ENCODE assay signal across 12 mouse cellular contexts in the genomic region with DNA sequence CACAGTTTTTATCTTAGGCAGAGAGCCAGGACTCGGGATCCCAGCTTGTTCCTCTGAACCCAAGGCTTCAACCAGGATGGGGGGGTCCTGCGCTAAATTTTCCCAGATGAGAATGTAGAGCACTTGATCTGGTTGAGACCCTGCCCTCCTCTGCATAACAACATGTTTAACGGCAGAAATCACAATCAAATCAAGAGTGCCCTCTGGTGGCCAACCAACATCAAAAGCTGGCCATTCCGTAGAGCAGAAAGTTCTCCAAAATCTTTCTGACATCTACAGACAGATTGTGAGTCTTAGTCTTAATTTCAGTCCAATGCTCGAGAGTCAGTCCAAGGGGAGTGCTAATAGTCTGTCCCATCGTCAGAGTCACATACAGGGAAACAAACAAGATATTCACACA. TPM values are rescaled to one million over a fixed set of nuclear protein-coding genes. Genes with fewer than 3 reads are reported as not detected.
DNase-seq lines count a peak whose midpoint lies in the region; ATAC-seq and TF ChIP-seq lines count a peak whose summit lies in the region.
"Not testable (repeated sequence)": the region's sequence is repeated elsewhere in the genome, so short reads cannot be mapped to it uniquely, and the experiment has no call there.
"Had no signal": no experiment of that assay in that cellular context is flagged by ENCODE, and none has a peak within 500 bp of the region (broad histone marks: within the 10 kb centered on the region; RNA-seq: fewer than 3 reads in every experiment).

No protein-coding gene starts in this region.

- H3K4me2 ChIP-seq in forebrain, postnatal 0 days (ENCODE audit: low read depth); hindbrain, postnatal 0 days (ENCODE audit: low read depth, low read length); midbrain, postnatal 0 days (ENCODE audit: low read depth, low read length, poor library complexity, severe bottlenecking); stomach, postnatal 0 days (replicated peaks; ENCODE audit: low read depth): not testable (repeated sequence)

- WGBS in forebrain, postnatal 0 days, result 20% methylated on average over 6 of the region's 6 CpGs
- 25% methylated on average over 6 of the region's 6 CpGs for WGBS in hindbrain, postnatal 0 days
- 25% methylated on average over 6 of the region's 6 CpGs for WGBS in lung, adult 2 months
- WGBS in midbrain, postnatal 0 days, result 18% methylated on average over 6 of the region's 6 CpGs
- WGBS in stomach, postnatal 0 days, result 23% methylated on average over 6 of the region's 6 CpGs

- TF ChIP-seq CTCF in Patski (IDR thresholded peaks at IDR 0.05), result peak; percentile 51
- TF ChIP-seq CTCF in forebrain, postnatal 0 days (IDR thresholded peaks at IDR 0.05; ENCODE audit: low read depth), result peak; percentile 49
- TF ChIP-seq CTCF in hindbrain, postnatal 0 days (IDR thresholded peaks at IDR 0.05; ENCODE audit: low read depth), result peak; percentile 48
- peak; percentile 65 for TF ChIP-seq CTCF in layer of hippocampus, adult 2 months (conservative IDR thresholded peaks at IDR 0.05)
- not testable (repeated sequence) for TF ChIP-seq CTCF in lung, adult 2 months (IDR thresholded peaks at IDR 0.05; ENCODE audit: insufficient read depth, low read length)
- peak; percentile 48 for TF ChIP-seq CTCF in midbrain, postnatal 0 days (IDR thresholded peaks at IDR 0.05)
- TF ChIP-seq CTCF in stomach, postnatal 0 days (IDR thresholded peaks at IDR 0.05; ENCODE audit: low read depth), result peak; percentile 59

- not testable (repeated sequence) for ATAC-seq in Patski; forebrain, postnatal 0 days; hindbrain, postnatal 0 days; midbrain, postnatal 0 days (ENCODE audit: low FRiP score); stomach, postnatal 0 days (ENCODE audit: low FRiP score, low TSS enrichment)

- not testable (repeated sequence) for H3K4me3 ChIP-seq in forebrain, postnatal 0 days (ENCODE audit: low read depth, low read length); hindbrain, postnatal 0 days (ENCODE audit: low read length); layer of hippocampus, adult 2 months; lung, adult 2 months (replicated peaks; ENCODE audit: extremely low read depth, low read depth, low read length); midbrain, postnatal 0 days (ENCODE audit: low read depth, low read length); stomach, postnatal 0 days (ENCODE audit: low read depth, low read length)

- TF ChIP-seq POLR2A in lung, adult 2 months (IDR thresholded peaks at IDR 0.05; ENCODE audit: borderline replicate concordance, extremely low read depth, low read depth, low read length), result not testable (repeated sequence)

- DNase-seq in B cell, adult 2 months, result peak; percentile 33 to 38
- DNase-seq in Patski (ENCODE audit: low read depth, low spot score); forebrain, postnatal 0 days; hindbrain, postnatal 0 days (ENCODE audit: low spot score); layer of hippocampus, adult 2 months (ENCODE audit: low spot score in 2 of 2); midbrain, postnatal 0 days (ENCODE audit: low spot score); stomach, postnatal 0 days (ENCODE audit: low spot score): not testable (repeated sequence)
- peak; percentile 6 for DNase-seq in lung, adult 2 months

- not testable (repeated sequence) for H3K9me3 ChIP-seq in forebrain, postnatal 0 days (ENCODE audit: low read length); hindbrain, postnatal 0 days (ENCODE audit: low read length); midbrain, postnatal 0 days (ENCODE audit: low read length); stomach, postnatal 0 days (ENCODE audit: control insufficient read depth, low read length)

- not testable (repeated sequence) for H3K36me3 ChIP-seq in forebrain, postnatal 0 days (ENCODE audit: insufficient read depth); hindbrain, postnatal 0 days (ENCODE audit: insufficient read depth, low read length); midbrain, postnatal 0 days (ENCODE audit: insufficient read depth, low read length); stomach, postnatal 0 days (ENCODE audit: control insufficient read depth, insufficient read depth, low read length)

- H3K27me3 ChIP-seq in Patski, result peaks cover 15% of the 10 kb centered on the region
- H3K27me3 ChIP-seq in forebrain, postnatal 0 days (ENCODE audit: insufficient read depth, low read length); hindbrain, postnatal 0 days (ENCODE audit: insufficient read depth, low read length); midbrain, postnatal 0 days (ENCODE audit: insufficient read depth, low read length); stomach, postnatal 0 days (ENCODE audit: control insufficient read depth, insufficient read depth, low read length): not testable (repeated sequence)

- H3K9ac ChIP-seq in forebrain, postnatal 0 days; hindbrain, postnatal 0 days (replicated peaks; ENCODE audit: low read length); midbrain, postnatal 0 days (replicated peaks; ENCODE audit: low read length, poor library complexity, severe bottlenecking); stomach, postnatal 0 days (ENCODE audit: low read length): not testable (repeated sequence)

- in situ Hi-C loops in Patski (cut with MboI; ENCODE audit: low pct_unique_long_range_greater_than_20kb), result not testable (repeated sequence)

- POLR2A ChIA-PET in Patski (lab: Charles Lee), result interaction anchor here (0.7 kb wide), 1 partner anchor 1306 kb away, joined by 4 read pairs; no protein-coding TSS in a partner anchor

- not testable (repeated sequence) for H3K4me1 ChIP-seq in forebrain, postnatal 0 days (ENCODE audit: insufficient read depth); hindbrain, postnatal 0 days (ENCODE audit: insufficient read depth, low read length); lung, adult 2 months (ENCODE audit: control insufficient read depth, insufficient read depth, low read length); midbrain, postnatal 0 days (ENCODE audit: insufficient read depth, low read length); stomach, postnatal 0 days (replicated peaks; ENCODE audit: control insufficient read depth, insufficient read depth)

- not testable (repeated sequence) for TF ChIP-seq EP300 in stomach, postnatal 0 days (optimal IDR thresholded peaks at IDR 0.05)

- not testable (repeated sequence) for H3K27ac ChIP-seq in forebrain, postnatal 0 days (ENCODE audit: low read depth, low read length); hindbrain, postnatal 0 days; layer of hippocampus, adult 2 months; midbrain, postnatal 0 days (ENCODE audit: low read depth, low read length); stomach, postnatal 0 days (replicated peaks)

- CTCF ChIA-PET in Patski (lab: Charles Lee), result interaction anchor here (1.4 kb wide), 1 partner anchor 171 kb away, joined by 3 read pairs; no protein-coding TSS in a partner anchor

RNA-seq across cellular contexts. Expression of gene Rgs9bp, which starts 14.5 kb away (rescaled TPM):
- polyA plus RNA-seq in Patski (2021), result 0.30 TPM
- 0.38 and 0.69 TPM in 2 replicates for total RNA-seq in forebrain, postnatal 0 days (2014; rRNA removed)
- polyA plus RNA-seq in forebrain, postnatal 0 days (2015; fragmentation: Nextera tagmentation; extraction: Ambion mirVana), result 0.07 and 0.09 TPM in 2 replicates
- total RNA-seq in hindbrain, postnatal 0 days (2014; rRNA removed), result 0.22 and 0.26 TPM in 2 replicates
- 0.03 and 0.06 TPM in 2 replicates for polyA plus RNA-seq in hindbrain, postnatal 0 days (2015; fragmentation: Nextera tagmentation; extraction: Ambion mirVana)
- under 1 TPM; 0.34 to 0.51 TPM for total RNA-seq in layer of hippocampus, adult 2 months (2021)
- 0.06 and 0.11 TPM in 2 replicates for polyA plus RNA-seq in lung, adult 2 months (2012; rRNA removed)
- 0.11 and 0.24 TPM in 2 replicates for total RNA-seq in midbrain, postnatal 0 days (2014; rRNA removed)
- 0.05 TPM in 1 of 2 replicates, not detected in the other for polyA plus RNA-seq in midbrain, postnatal 0 days (2015; fragmentation: Nextera tagmentation; extraction: Ambion mirVana)
- polyA plus RNA-seq in stomach, postnatal 0 days (2015; fragmentation: Nextera tagmentation; extraction: Ambion mirVana), result 0.28 and 0.48 TPM in 2 replicates

RNA-seq across cellular contexts. Expression of gene Nudt19, which starts 14.8 kb away (rescaled TPM):
- polyA plus RNA-seq in Patski (2021), result 72.4 TPM
- total RNA-seq in forebrain, postnatal 0 days (2014; rRNA removed), result 62.5 and 109 TPM in 2 replicates
- 148 and 172 TPM in 2 replicates for polyA plus RNA-seq in forebrain, postnatal 0 days (2015; fragmentation: Nextera tagmentation; extraction: Ambion mirVana)
- 57.4 and 58.5 TPM in 2 replicates for total RNA-seq in hindbrain, postnatal 0 days (2014; rRNA removed)
- 133 and 144 TPM in 2 replicates for polyA plus RNA-seq in hindbrain, postnatal 0 days (2015; fragmentation: Nextera tagmentation; extraction: Ambion mirVana)
- 10 to 100 TPM; 65.1 to 67.3 TPM for total RNA-seq in layer of hippocampus, adult 2 months (2021)
- 20.6 and 22.3 TPM in 2 replicates for polyA plus RNA-seq in lung, adult 2 months (2012; rRNA removed)
- total RNA-seq in midbrain, postnatal 0 days (2014; rRNA removed), result 49.3 and 57.7 TPM in 2 replicates
- 128 and 141 TPM in 2 replicates for polyA plus RNA-seq in midbrain, postnatal 0 days (2015; fragmentation: Nextera tagmentation; extraction: Ambion mirVana)
- polyA plus RNA-seq in stomach, postnatal 0 days (2015; fragmentation: Nextera tagmentation; extraction: Ambion mirVana), result 60.8 and 68.9 TPM in 2 replicates

RNA-seq across cellular contexts. Expression of gene Ankrd27, which starts 15.2 kb away (rescaled TPM):
- polyA plus RNA-seq in Patski (2021), result 31.4 TPM
- 23.6 and 25.5 TPM in 2 replicates for total RNA-seq in forebrain, postnatal 0 days (2014; rRNA removed)
- 12.9 and 13.9 TPM in 2 replicates for polyA plus RNA-seq in forebrain, postnatal 0 days (2015; fragmentation: Nextera tagmentation; extraction: Ambion mirVana)
- total RNA-seq in hindbrain, postnatal 0 days (2014; rRNA removed), result 15.6 and 19.7 TPM in 2 replicates
- 12.0 and 15.1 TPM in 2 replicates for polyA plus RNA-seq in hindbrain, postnatal 0 days (2015; fragmentation: Nextera tagmentation; extraction: Ambion mirVana)
- 10 to 100 TPM; 35.8 to 44.2 TPM for total RNA-seq in layer of hippocampus, adult 2 months (2021)
- polyA plus RNA-seq in lung, adult 2 months (2012; rRNA removed), result 23.4 and 28.7 TPM in 2 replicates
- 17.9 and 24.7 TPM in 2 replicates for total RNA-seq in midbrain, postnatal 0 days (2014; rRNA removed)
- polyA plus RNA-seq in midbrain, postnatal 0 days (2015; fragmentation: Nextera tagmentation; extraction: Ambion mirVana), result 11.4 and 11.9 TPM in 2 replicates
- polyA plus RNA-seq in stomach, postnatal 0 days (2015; fragmentation: Nextera tagmentation; extraction: Ambion mirVana), result 17.0 and 17.3 TPM in 2 replicates

RNA-seq across cellular contexts. Expression of gene Tdrd12, which starts 33.3 kb away (rescaled TPM):
- 0.05 TPM for polyA plus RNA-seq in Patski (2021)
- total RNA-seq in forebrain, postnatal 0 days (2014; rRNA removed), result 0.38 and 0.52 TPM in 2 replicates
- polyA plus RNA-seq in forebrain, postnatal 0 days (2015; fragmentation: Nextera tagmentation; extraction: Ambion mirVana), result 0.30 and 0.65 TPM in 2 replicates
- total RNA-seq in hindbrain, postnatal 0 days (2014; rRNA removed), result 0.07 and 0.68 TPM in 2 replicates
- polyA plus RNA-seq in hindbrain, postnatal 0 days (2015; fragmentation: Nextera tagmentation; extraction: Ambion mirVana), result 0.91 and 1.2 TPM in 2 replicates
- total RNA-seq in layer of hippocampus, adult 2 months (2021), result under 1 TPM; 0.64 to 0.74 TPM
- 0.04 and 0.06 TPM in 2 replicates for polyA plus RNA-seq in lung, adult 2 months (2012; rRNA removed)
- total RNA-seq in midbrain, postnatal 0 days (2014; rRNA removed), result 0.19 and 0.38 TPM in 2 replicates
- 0.58 and 0.79 TPM in 2 replicates for polyA plus RNA-seq in midbrain, postnatal 0 days (2015; fragmentation: Nextera tagmentation; extraction: Ambion mirVana)
- 0.19 and 0.47 TPM in 2 replicates for polyA plus RNA-seq in stomach, postnatal 0 days (2015; fragmentation: Nextera tagmentation; extraction: Ambion mirVana)
- total RNA-seq: gastrocnemius, adult 8-10 months; gastrocnemius, postnatal 36 days; hematopoietic stem cell, adult 5-6 weeks had no signal
- polyA plus RNA-seq: C2C12 had no signal
